Mouse (Mus musculus): ENCODE results near the gene Ints11. TPM values are rescaled to one million over a fixed set of nuclear protein-coding genes. Genes with fewer than 3 reads are reported as not detected.

The Ints11 gene
- polyA plus RNA-seq, 1 experiment: 72.1 TPM

- peaks cover 21% of the 10 kb centered on the region for H3K79me2 ChIP-seq (ENCODE audit: control insufficient read depth, insufficient read depth)
- TF ChIP-seq POLR2AphosphoS2 (IDR thresholded peaks at IDR 0.05; ENCODE audit: insufficient read length, low read depth) (peak; percentile 73), MYOG (IDR thresholded peaks at IDR 0.05; ENCODE audit: control insufficient read depth in 1 of 3, insufficient read depth in 1 of 3, insufficient read length in 2 of 3, low read depth in 2 of 3) (peak in 1 of 3 experiments; percentile 27), TCF3 (IDR thresholded peaks at IDR 0.05; ENCODE audit: insufficient read length, low read depth) (no peak)
- H3K4me2 ChIP-seq (ENCODE audit: low read depth): peak within 1 kb of the TSS; percentile 88
- peak within 1 kb of the TSS; percentile 29 for H3ac ChIP-seq (ENCODE audit: control insufficient read depth, insufficient read length)
- H3K4me3 ChIP-seq: peak within 1 kb of the TSS; percentile 86
- no peaks in the 10 kb centered on the region for H3K27me3 ChIP-seq (ENCODE audit: control insufficient read depth, insufficient read depth, insufficient read length)
- peaks cover 11% of the 10 kb centered on the region for H3K36me3 ChIP-seq (ENCODE audit: control insufficient read depth, insufficient read depth)
These were observed 38.1 kb upstream of the Ints11 start, which contains the start of gene Aurkaip1 for GRCm38 (mm10) chr4:155831205-155831766. Gene Aurkaip1 (plus strand): TSS chr4:155831272.

- Histone ChIP-seq H3K27me3 (ENCODE audit: control insufficient read depth, insufficient read depth, insufficient read length) (no peaks in the 10 kb centered on the region), H3ac (ENCODE audit: control insufficient read depth, insufficient read length) (peak overlapping the region; percentile 29), H3K4me2 (ENCODE audit: low read depth) (peak overlapping the region; percentile 88), H3K79me2 (ENCODE audit: control insufficient read depth, insufficient read depth) (peaks cover 21% of the 10 kb centered on the region), H3K36me3 (ENCODE audit: control insufficient read depth, insufficient read depth) (peaks cover 11% of the 10 kb centered on the region), H3K4me3 (peak overlapping the region; percentile 86)
- TF ChIP-seq MYOD1 (IDR thresholded peaks at IDR 0.05; ENCODE audit: control insufficient read depth in 1 of 3, insufficient read length in 2 of 3, low read depth in 2 of 3) (no peak), E2F4 (IDR thresholded peaks at IDR 0.05; ENCODE audit: insufficient read depth) (no peak), TCF3 (IDR thresholded peaks at IDR 0.05; ENCODE audit: insufficient read length, low read depth) (no peak), POLR2A (IDR thresholded peaks at IDR 0.05; ENCODE audit: insufficient read length, low read depth) (no peak), MAX (IDR thresholded peaks at IDR 0.05; ENCODE audit: low read depth) (no peak), REST (IDR thresholded peaks at IDR 0.05; ENCODE audit: insufficient read depth, insufficient read length) (no peak), CEBPB (IDR thresholded peaks at IDR 0.05; ENCODE audit: insufficient read depth, poor library complexity, severe bottlenecking) (no peak)
These were observed 37.5 kb upstream of the Ints11 start for GRCm38 (mm10) chr4:155831831-155832230.

- Histone ChIP-seq H3K4me3 (peak overlapping the region; percentile 86), H3ac (ENCODE audit: control insufficient read depth, insufficient read length) (peak overlapping the region; percentile 29), H3K4me2 (ENCODE audit: low read depth) (peak overlapping the region; percentile 88), H3K27me3 (ENCODE audit: control insufficient read depth, insufficient read depth, insufficient read length) (no peaks in the 10 kb centered on the region), H3K36me3 (ENCODE audit: control insufficient read depth, insufficient read depth) (peaks cover 6% of the 10 kb centered on the region), H3K79me2 (ENCODE audit: control insufficient read depth, insufficient read depth) (peaks cover 21% of the 10 kb centered on the region)
- TF ChIP-seq SRF (IDR thresholded peaks at IDR 0.05; ENCODE audit: control insufficient read depth, insufficient read length, low read depth): no peak
- no peak for TF ChIP-seq MYOG (IDR thresholded peaks at IDR 0.05; ENCODE audit: control insufficient read depth in 1 of 3, insufficient read depth in 1 of 3, insufficient read length in 2 of 3, low read depth in 2 of 3)
- TF ChIP-seq MAX (IDR thresholded peaks at IDR 0.05; ENCODE audit: low read depth): no peak
- TF ChIP-seq E2F4 (IDR thresholded peaks at IDR 0.05; ENCODE audit: insufficient read depth): no peak
- TF ChIP-seq TCF3 (IDR thresholded peaks at IDR 0.05; ENCODE audit: insufficient read length, low read depth): no peak
- TF ChIP-seq USF1 (IDR thresholded peaks at IDR 0.05; ENCODE audit: low read depth): no peak
- no peak for TF ChIP-seq POLR2AphosphoS2 (IDR thresholded peaks at IDR 0.05; ENCODE audit: insufficient read length, low read depth)
- no peak for TF ChIP-seq CEBPB (IDR thresholded peaks at IDR 0.05; ENCODE audit: insufficient read depth, poor library complexity, severe bottlenecking)
- TF ChIP-seq MYOD1 (IDR thresholded peaks at IDR 0.05; ENCODE audit: control insufficient read depth in 1 of 3, insufficient read length in 2 of 3, low read depth in 2 of 3): no peak
- no peak for TF ChIP-seq POLR2A (IDR thresholded peaks at IDR 0.05; ENCODE audit: insufficient read length, low read depth)
- TF ChIP-seq TCF12 (IDR thresholded peaks at IDR 0.05; ENCODE audit: insufficient read depth, poor library complexity, severe bottlenecking): no peak
- no peak for TF ChIP-seq REST (IDR thresholded peaks at IDR 0.05; ENCODE audit: insufficient read depth, insufficient read length)
These were observed 37.0 kb upstream of the Ints11 start for GRCm38 (mm10) chr4:155832321-155832720.

GRCm38 (mm10) chr4:155833234-155833633 lies 36.1 kb upstream of the Ints11 start:
- peaks cover 21% of the 10 kb centered on the region for H3K79me2 ChIP-seq (ENCODE audit: control insufficient read depth, insufficient read depth)
- H3K4me2 ChIP-seq (ENCODE audit: low read depth): no peak overlapping the region
- TF ChIP-seq POLR2AphosphoS2 (IDR thresholded peaks at IDR 0.05; ENCODE audit: insufficient read length, low read depth) (no peak), MYOD1 (IDR thresholded peaks at IDR 0.05; ENCODE audit: control insufficient read depth in 1 of 3, insufficient read length in 2 of 3, low read depth in 2 of 3) (no peak), E2F4 (IDR thresholded peaks at IDR 0.05; ENCODE audit: insufficient read depth) (no peak), TCF12 (IDR thresholded peaks at IDR 0.05; ENCODE audit: insufficient read depth, poor library complexity, severe bottlenecking) (no peak), USF1 (IDR thresholded peaks at IDR 0.05; ENCODE audit: low read depth) (no peak), REST (IDR thresholded peaks at IDR 0.05; ENCODE audit: insufficient read depth, insufficient read length) (no peak), TCF3 (IDR thresholded peaks at IDR 0.05; ENCODE audit: insufficient read length, low read depth) (no peak), POLR2A (IDR thresholded peaks at IDR 0.05; ENCODE audit: insufficient read length, low read depth) (no peak), MYOG (IDR thresholded peaks at IDR 0.05; ENCODE audit: control insufficient read depth in 1 of 3, insufficient read depth in 1 of 3, insufficient read length in 2 of 3, low read depth in 2 of 3) (no peak), SRF (IDR thresholded peaks at IDR 0.05; ENCODE audit: control insufficient read depth, insufficient read length, low read depth) (no peak), CEBPB (IDR thresholded peaks at IDR 0.05; ENCODE audit: insufficient read depth, poor library complexity, severe bottlenecking) (no peak), MAX (IDR thresholded peaks at IDR 0.05; ENCODE audit: low read depth) (no peak)
- H3K27me3 ChIP-seq (ENCODE audit: control insufficient read depth, insufficient read depth, insufficient read length): no peaks in the 10 kb centered on the region
- no peaks in the 10 kb centered on the region for H3K36me3 ChIP-seq (ENCODE audit: control insufficient read depth, insufficient read depth)
- no peak overlapping the region for H3ac ChIP-seq (ENCODE audit: control insufficient read depth, insufficient read length)
- peak overlapping the region; percentile 86 for H3K4me3 ChIP-seq

- TF ChIP-seq REST (IDR thresholded peaks at IDR 0.05; ENCODE audit: insufficient read depth, insufficient read length) (no peak), TCF3 (IDR thresholded peaks at IDR 0.05; ENCODE audit: insufficient read length, low read depth) (no peak), MYOD1 (IDR thresholded peaks at IDR 0.05; ENCODE audit: control insufficient read depth in 1 of 3, insufficient read length in 2 of 3, low read depth in 2 of 3) (peak in 1 of 3 experiments; percentile 41), TCF12 (IDR thresholded peaks at IDR 0.05; ENCODE audit: insufficient read depth, poor library complexity, severe bottlenecking) (no peak), CEBPB (IDR thresholded peaks at IDR 0.05; ENCODE audit: insufficient read depth, poor library complexity, severe bottlenecking) (no peak), POLR2AphosphoS2 (IDR thresholded peaks at IDR 0.05; ENCODE audit: insufficient read length, low read depth) (no peak), MYOG (IDR thresholded peaks at IDR 0.05; ENCODE audit: control insufficient read depth in 1 of 3, insufficient read depth in 1 of 3, insufficient read length in 2 of 3, low read depth in 2 of 3) (peak in 2 of 3 experiments; percentile 42 to 45), SRF (IDR thresholded peaks at IDR 0.05; ENCODE audit: control insufficient read depth, insufficient read length, low read depth) (no peak), E2F4 (IDR thresholded peaks at IDR 0.05; ENCODE audit: insufficient read depth) (no peak), MAX (IDR thresholded peaks at IDR 0.05; ENCODE audit: low read depth) (no peak), USF1 (IDR thresholded peaks at IDR 0.05; ENCODE audit: low read depth) (no peak), POLR2A (IDR thresholded peaks at IDR 0.05; ENCODE audit: insufficient read length, low read depth) (no peak)
- Histone ChIP-seq H3K4me2 (ENCODE audit: low read depth) (peak overlapping the region; percentile 46), H3K27me3 (ENCODE audit: control insufficient read depth, insufficient read depth, insufficient read length) (no peaks in the 10 kb centered on the region), H3K36me3 (ENCODE audit: control insufficient read depth, insufficient read depth) (no peaks in the 10 kb centered on the region), H3ac (ENCODE audit: control insufficient read depth, insufficient read length) (no peak overlapping the region), H3K79me2 (ENCODE audit: control insufficient read depth, insufficient read depth) (peaks cover 21% of the 10 kb centered on the region), H3K4me3 (no peak overlapping the region)
These were observed 35.5 kb upstream of the Ints11 start for GRCm38 (mm10) chr4:155833836-155834235.
